Mouse (Mus musculus) B cell, adult 2 months (primary cell): ENCODE data around the gene Myl3.

Source experiments
- DNase-seq, 2 experiments: peaks; one replicate each; pipeline ENCODE4 v3.0.0; 2022

The Myl3 gene

DNA sequence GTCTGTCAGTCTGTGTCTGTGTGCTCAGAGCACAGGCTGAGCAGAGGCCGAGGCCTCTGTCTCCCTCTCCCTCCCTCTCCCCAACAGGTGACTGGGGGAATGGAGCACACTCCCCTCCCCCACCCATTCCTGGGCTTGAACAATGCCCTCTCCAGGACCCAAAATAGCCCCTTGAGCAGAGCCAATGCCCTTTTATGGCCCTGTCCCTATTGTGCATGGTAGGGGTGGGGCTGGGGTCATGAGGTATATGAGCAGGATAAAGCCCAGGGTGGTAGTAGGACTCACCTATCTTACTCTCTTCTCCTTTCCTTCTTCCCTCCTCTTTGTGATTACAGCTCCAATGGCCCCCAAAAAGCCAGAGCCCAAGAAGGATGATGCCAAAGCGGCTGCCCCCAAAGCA lies 21.7 kb downstream of the Myl3 start:
- no peak for DNase-seq

DNA sequence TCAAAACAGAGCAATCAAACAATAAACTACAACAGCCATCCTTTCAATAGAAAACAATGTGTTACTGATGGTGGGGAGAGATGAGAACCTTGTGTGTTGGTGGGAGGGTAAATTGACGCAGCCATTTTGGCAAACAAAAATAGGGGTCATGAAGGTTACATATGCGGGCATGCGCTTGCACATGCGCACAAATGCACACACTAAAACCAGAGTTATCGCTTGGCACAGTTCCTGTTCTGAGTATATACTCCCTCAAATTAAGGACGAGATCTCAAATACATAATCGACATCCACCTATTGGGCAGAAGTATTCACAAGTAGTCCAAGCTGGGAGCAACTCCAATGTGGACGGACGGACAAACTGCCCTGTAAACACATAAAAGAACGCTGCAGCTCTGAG lies 30.7 kb downstream of the Myl3 start:
- no peak for DNase-seq

DNA sequence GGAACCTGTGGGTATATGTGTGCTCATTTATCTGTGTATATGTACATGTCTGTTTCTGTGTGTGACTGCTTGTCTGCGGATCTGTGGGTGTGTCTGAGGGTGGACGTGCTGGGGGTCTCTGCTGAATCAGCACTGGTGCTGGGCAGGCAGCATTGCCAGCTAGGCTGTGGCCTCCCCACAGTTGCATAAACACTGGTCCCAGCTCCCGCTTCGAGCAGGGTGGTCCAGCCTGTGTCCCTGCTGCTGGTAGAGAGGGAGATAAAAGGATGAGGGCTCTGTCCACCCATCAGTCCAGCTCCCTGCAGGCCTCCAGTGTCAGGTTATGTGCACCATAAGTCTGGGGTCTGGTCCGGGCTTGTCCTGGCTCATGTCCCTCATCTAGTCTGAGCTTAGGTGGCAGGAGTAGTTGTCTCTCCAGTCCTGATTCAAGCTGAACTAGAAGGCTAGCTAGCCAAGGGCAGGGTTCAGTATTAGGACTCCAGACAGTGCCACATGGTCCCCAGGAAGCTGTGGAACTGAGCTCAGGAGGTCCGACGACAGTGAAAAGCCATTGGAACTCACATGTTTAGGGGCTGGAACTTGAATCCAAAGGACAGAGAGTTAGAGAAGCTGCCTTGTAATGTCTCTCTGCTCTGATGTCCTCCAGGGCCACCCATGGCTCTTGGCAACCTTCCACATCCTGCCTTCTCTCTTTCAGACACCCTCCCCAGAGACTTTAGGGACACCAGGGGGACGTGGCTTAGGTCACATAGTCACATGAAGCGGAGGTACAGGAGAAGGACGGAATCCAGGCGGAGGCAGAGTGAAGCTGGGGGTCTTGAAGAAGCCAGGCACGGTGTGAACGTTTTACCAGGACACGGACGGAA lies 33.0 kb downstream of the Myl3 start:
- DNase-seq, result no peak

DNA sequence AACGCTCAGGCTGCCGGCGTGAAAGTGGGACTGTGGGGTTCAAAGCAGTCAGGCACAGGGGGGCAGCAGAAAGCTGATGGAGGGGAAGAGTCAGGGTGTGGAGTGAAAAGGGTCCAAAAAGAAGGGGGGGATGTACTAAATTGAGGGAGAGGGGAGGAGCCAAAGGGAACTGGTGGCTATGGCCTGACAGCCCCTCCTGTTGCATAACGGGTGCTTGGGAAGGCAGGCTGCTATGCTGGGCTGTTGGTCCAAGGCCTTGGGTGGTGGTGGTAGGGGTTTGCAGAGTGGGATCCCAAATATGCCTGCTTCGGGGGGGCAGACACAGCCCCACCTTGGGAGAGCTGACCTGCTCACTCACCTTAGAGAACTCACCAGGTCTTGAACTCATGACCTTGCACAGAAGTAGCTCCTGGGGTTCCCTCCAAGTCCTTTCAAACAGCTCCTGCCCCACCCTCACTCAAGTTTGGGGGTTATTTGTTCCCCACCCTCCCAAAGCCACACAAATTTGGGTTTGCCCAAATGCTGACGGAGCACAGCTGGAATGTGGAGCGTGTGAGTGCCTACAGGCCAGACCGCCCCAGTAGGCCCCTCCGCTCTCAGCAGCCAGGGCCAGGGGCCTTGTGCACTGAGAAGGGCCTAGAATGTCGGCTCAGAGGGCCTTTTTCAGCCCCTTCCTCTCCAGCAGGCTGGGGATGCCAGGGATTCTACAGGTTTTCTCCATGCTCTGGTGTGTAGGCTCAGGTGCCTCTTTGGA lies 33.8 kb downstream of the Myl3 start:
- DNase-seq, result no peak

DNA sequence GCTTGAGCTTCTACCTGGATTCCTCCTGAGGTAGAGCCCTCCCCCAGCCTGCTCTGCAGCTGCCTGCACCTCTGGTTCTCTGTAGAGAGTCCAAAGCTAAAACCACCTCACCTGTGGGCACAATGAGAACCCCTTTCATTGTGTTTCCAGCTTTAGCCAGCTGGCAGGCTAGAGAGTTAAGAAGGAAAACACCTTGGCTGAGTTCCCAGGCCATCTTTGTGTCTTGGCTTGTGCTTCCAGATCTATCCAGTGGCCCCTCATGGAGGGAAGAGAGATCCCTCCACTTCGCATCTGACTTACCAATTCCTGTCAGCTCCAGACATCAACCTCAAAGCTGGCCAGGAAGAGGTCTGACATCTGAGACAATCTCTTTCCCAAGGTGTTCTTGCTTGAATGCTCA lies 36.4 kb downstream of the Myl3 start:
- no peak for DNase-seq

DNA sequence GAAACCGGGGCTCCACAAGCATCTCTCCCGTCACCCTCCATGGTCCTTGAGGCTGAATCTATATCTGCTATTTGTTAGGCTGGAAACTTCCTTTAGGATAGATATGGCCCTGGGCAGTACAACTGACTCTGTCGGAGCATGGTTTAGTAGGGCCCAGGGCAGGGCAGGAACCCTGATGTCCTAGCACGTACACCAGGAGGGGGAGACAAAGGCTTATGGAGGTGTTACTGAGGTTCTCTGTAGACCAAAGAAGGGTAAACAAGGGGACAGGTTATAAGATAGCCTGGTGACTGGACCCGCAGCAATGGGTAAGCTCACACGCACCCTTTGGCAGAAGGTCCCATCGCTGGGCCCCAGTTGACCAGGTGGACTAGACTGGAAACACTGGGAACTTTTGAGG lies 36.9 kb downstream of the Myl3 start:
- DNase-seq, result no peak

DNA sequence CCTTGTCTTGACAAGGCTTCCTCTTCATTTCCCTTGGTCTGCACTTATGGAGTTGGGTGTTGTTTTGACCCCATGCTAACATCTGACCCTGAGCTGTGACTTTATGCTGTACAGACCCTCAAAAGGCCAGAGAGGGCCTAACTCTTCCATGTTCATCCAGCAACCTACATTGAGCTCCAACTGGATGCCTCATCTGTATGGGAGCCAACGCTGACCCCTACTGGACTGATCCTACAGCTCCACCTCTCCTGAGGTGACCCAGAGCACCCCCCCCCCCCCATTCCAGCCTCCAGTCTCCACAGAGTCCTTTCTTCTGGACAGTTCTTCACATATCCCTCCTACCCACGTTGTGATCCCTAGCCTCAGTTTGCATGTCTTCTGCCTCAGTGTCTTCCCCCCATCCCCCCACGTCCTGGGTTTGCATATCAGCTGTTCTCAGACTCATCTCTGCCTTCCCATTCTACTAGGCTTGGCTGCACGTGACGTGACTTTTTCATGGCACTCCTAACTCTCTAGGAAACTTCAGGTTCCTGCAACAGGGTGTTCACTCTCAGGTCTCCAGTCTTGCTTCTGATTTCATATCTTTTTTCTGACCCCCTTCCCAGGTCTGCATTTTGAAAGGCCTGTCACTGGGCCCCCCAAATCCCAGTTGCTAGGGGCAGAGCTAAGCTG lies 37.7 kb downstream of the Myl3 start:
- DNase-seq, result no peak

DNA sequence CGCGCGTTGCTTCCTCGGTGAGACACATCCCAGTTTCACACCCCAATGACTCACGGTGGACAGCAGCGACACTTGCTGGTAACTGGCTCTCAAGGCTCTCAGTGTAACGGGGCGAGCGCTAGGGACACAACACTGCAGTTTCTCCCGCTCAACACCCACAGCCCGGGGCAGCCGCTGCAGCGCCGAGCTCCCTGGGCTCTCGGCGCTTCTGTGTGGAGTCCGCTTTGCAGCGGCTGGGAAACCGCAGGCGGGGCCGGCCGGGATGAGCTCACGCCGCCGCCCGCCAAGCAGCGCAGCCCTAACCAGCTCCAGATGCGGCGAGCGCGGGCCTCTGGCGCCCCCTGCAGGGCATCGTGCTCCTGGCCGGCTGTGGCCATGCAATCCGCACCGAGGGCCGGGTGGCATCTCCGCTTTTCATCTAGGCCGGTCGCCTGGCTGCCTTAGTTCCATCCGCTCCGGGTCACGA lies 39.6 kb downstream of the Myl3 start:
- peak; percentile 94 to 95 for DNase-seq

DNA sequence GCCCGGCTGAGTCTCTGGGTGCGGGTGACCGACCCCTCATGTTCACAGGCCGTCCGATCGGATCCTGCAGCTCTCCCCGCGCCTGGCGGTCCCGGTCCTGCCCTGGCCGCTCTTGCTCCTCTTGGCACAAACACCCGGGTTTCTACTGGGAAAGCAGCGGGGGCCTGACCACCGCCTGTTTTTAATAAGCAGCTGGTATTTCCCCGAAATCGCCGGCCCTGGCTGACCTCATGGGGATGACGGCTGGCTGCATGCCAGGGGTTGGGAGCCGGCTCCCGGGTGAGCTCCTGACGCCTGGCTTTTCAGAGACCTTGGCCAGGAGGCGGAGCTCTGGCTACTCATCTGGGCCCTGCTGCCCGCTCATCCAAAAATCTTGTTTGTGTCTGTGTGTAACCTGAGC lies 40.1 kb downstream of the Myl3 start:
- DNase-seq, result no peak

DNA sequence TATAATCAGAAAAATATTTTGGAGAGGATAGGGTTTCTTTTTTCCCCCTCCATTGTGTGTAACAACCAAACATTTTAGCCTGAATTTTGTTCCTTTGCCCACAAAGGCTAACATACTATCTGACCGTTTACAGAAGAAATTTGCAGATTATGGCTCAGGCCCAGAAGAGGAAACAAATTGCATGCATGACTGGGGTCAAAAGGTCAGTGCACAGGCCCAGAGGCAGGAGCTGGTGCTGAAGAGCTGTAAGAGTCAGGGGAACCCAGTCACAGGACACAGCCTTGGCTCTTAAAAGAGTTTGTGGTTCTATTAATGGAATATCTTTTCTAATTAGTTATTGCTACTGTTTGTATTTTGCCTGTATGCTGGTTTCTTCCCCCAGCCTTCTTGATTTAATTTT lies 42.0 kb downstream of the Myl3 start:
- DNase-seq, result no peak

DNA sequence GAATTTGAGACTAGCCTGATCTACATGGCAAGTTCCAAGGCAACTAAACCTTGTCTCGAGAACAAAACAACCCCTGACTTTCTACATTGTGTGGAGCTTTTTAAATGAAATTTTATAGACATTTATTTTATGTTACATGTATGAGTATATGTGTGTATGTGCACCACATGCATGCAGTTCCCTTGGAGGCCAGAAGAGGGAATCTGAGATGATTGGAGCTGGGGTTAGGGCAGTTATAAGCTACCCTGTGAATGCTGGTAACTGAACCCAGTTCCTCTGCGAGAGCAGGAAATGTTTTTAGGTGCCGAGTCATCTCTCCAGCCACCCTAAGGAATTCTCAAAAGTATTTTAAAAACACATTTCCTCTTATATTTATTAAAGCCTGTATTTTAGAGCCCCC lies 46.5 kb downstream of the Myl3 start:
- no peak for DNase-seq

DNA sequence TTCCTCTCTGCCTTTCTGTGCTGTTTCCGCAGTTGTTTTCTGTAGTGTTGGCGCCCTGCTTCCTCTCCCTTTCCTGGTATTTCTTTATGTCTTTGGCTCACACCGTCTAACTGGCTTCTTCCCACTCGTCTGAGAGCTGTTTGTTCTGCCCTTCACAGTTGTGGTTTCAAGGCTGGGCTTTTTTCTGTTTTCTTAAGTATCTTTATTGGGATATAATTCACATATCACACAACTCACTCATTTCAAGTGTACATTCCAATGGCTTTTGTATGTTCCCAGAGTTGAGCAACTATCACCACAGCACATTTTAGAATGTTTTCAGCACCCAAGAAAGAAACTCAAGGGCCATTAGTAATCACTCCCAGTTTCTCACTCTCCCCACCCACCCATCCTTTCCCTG lies 48.8 kb downstream of the Myl3 start:
- no peak for DNase-seq

DNA sequence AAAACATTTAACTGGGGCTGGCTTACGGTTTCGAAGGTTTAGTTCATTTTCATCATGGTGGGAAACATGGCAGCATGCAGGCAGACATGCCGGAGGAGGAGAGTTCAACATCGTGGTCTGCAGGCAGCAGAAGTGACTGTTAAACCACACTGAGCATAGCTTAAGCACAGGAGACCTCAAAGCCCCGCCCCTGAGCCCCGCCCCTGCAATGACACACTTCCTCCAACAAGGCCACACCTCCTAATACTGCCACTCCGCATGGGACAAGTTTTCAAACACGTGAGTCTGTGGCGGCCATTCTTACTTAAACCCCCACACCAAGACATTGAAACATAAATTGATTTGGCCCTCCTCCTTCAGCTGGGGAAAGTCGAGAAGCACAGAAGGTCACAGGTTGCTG lies 55.4 kb downstream of the Myl3 start:
- DNase-seq, result no peak

DNA sequence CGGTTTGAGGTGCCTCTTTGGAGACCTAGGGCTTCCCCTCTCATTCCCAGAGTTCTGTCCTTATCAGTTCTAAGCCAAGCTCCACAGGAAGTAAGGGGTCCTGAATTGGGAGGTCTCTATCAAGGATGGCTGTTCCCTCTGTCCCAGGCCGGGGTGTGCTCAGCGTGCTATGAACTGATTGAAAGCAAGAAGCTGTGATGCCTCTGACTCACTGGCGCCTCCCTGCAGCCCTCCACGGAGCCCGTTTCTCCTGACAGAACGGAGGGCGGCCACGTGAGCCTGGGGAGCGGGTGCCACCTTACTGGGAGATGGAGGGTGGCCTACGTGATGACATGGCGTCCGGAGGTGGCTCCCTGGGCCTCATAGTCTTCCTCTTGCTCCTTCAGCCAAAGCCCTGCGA lies 56.2 kb downstream of the Myl3 start, which contains the start of gene Prss42:
Prss42 (plus strand) TSS at position 301 of the 400 bp plus-strand sequence.
- DNase-seq, result no peak

DNA sequence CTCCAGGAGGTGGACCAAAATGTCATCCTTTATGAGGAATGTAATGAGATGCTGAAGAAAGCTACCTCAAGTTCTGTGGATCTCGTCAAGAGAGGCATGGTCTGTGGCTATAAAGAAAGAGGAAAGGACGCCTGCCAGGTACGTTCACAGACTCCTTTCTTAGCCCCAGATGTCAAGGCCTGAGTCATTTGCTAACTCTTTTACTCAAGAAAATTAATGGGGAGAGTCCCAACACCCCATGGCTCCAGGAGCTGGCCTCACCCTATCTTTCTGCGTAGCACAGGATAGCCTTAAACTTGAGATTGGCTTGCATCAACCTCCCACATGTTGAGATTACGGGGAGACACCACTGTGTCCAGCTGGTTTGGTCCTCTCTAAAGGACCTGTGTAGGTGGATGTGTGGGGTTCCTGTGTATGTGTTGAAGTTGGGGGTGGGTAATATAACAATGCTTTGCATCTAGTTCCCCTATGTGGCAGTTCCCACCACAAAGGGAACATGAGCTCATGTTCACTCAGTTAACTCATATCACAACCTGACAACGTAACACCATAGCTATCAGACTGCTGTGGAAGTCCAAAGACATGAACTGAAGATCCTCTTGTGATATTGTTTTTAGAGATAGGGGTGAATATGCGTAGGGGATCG lies 59.3 kb downstream of the Myl3 start:
- no peak for DNase-seq

DNA sequence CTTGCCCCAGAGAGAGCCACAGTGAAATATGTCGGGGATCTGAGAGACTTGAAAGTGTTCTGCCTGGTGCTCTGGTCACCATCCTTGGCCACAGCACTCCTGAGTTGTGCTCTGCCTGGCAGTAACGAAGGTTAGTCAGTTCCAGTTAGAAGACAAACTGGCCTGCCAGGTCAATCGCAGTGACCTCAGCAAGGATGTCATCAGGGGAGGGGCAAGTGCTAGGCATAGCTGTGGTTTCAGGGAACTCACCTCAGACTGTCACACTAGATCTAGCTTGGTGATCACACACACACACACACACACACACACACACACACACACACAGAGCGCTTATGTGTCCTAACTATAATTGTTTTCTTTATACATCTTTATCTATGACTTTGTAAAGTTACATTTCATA lies 61.6 kb downstream of the Myl3 start:
- DNase-seq, result peak in 1 of 2 experiments; percentile 5

DNA sequence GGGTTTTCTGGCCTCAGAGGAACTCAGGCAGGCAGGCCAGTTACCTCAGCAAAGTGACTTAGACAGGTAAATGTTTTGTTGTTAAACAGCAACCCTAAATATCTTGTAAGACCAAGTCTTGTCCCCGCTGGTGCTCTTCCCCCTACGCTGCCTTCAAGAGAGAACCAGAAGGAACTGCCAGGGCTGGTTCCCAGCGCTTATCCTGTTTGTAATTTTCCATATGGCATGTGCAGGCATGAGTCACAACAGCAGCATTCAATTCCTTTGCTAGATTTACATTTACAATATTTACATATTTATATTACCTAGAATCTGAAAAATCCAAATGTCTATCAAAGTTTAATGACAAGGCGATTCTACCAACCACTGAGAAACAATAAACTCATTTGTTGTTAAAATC lies 68.4 kb downstream of the Myl3 start:
- no peak for DNase-seq

DNA sequence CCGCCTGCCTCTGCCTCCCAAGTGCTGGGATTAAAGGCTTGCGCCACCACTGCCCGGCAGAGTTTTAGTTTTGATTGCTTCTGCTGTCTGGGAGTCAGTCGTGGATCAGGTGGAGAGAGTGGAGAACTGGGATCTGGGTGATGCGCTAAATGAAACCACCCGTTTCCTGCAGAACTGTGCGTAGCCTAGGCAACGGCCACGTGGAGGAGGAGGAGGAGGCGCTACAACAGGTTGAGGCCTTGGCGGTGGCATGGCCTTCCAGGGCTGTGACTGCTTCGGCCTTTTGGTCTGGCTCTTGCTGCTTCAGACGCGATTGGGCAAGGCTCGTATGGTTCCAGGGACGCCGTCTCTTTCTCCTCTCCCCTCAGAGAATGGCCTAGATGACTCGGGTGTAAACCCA lies 72.1 kb downstream of the Myl3 start, which contains the start of gene Prss44:
Prss44 (plus strand) TSS at position 206 of the 400 bp plus-strand sequence.
- no peak for DNase-seq
